Mouse (Mus musculus) activated CD4-positive, CD25-positive, alpha-beta regulatory T cell, adult 4 months (primary cell): ENCODE data around the gene Rnf187. TPM values are rescaled to one million over a fixed set of nuclear protein-coding genes. Genes with fewer than 3 reads are reported as not detected.

Experiments
- ATAC-seq: one replicate; pipeline ENCODE4 v1.8.0; 2017
- polyA plus RNA-seq, 2 experiments: library from polyadenylated mRNA; unstranded; fragments of 100-300 nt; shearing (Covaris generic); gene quantifications; one replicate each; pipeline ENCODE4 v1.2.1; 2017

The Rnf187 gene
- polyA plus RNA-seq, 2 experiments from 2014 or later = 11.4 to 17.9 TPM

GRCm38 (mm10) chr11:58894456-58894855 is 44.3 kb downstream of the Rnf187 start:
- no peak for ATAC-seq

- ATAC-seq = no peak
Measured at GRCm38 (mm10) chr11:58890511-58890910, 48.2 kb downstream of the Rnf187 start.

- ATAC-seq = no peak
Measured at GRCm38 (mm10) chr11:58883756-58884155, 55.0 kb downstream of the Rnf187 start.

Other genes starting within 250 kb of the Rnf187 start
- not detected for gene Olfr319, start 239.8 kb downstream of the Rnf187 start, polyA plus RNA-seq
- gene Olfr318, start 214.9 kb downstream of the Rnf187 start, polyA plus RNA-seq = not detected
- gene Olfr317, start 199.7 kb downstream of the Rnf187 start, polyA plus RNA-seq = not detected
- gene Olfr316, start 186.2 kb downstream of the Rnf187 start, polyA plus RNA-seq = not detected
- not detected for gene Olfr315, start 165.7 kb downstream of the Rnf187 start, polyA plus RNA-seq
- not detected for gene Olfr314, start 156.0 kb downstream of the Rnf187 start, polyA plus RNA-seq
- not detected for gene Fam183b, start 137.0 kb downstream of the Rnf187 start, polyA plus RNA-seq
- not detected for gene Olfr313, start 123.9 kb downstream of the Rnf187 start, polyA plus RNA-seq
- under 1 TPM in 1 of 2 experiments, not detected in 1; 0.20 TPM for gene Olfr312, start 109.7 kb downstream of the Rnf187 start, polyA plus RNA-seq
- gene Olfr311, start 99.7 kb downstream of the Rnf187 start, polyA plus RNA-seq = under 1 TPM in 1 of 2 experiments, not detected in 1; 0.28 TPM
- 10 to 100 TPM in 1 of 2 experiments, 1 to 10 TPM in 1; 9.8 to 10.5 TPM for gene Gm12258, start 91.8 kb downstream of the Rnf187 start, polyA plus RNA-seq
- gene 2810021J22Rik, start 71.7 kb downstream of the Rnf187 start, polyA plus RNA-seq = 1 to 10 TPM; 6.4 to 9.2 TPM
- 1 to 10 TPM; 7.4 to 7.7 TPM for gene Zfp39, start 34.7 kb downstream of the Rnf187 start, polyA plus RNA-seq
- gene Btnl10, start 21.0 kb downstream of the Rnf187 start, polyA plus RNA-seq = not detected
- 1 to 10 TPM; 1.8 to 4.2 TPM for gene Hist3h2ba, start 10.0 kb upstream of the Rnf187 start, polyA plus RNA-seq
- 1 to 10 TPM; 3.5 to 5.4 TPM for gene Hist3h2a, start 15.8 kb upstream of the Rnf187 start, polyA plus RNA-seq
- gene Trim17, start 15.8 kb upstream of the Rnf187 start, polyA plus RNA-seq = under 1 TPM; 0.17 to 0.20 TPM
- gene Trim11, start 39.2 kb upstream of the Rnf187 start, polyA plus RNA-seq = 10 to 100 TPM; 18.5 to 22.2 TPM
- not detected for gene Obscn, start 197.5 kb upstream of the Rnf187 start, polyA plus RNA-seq
- 1 to 10 TPM; 1.3 to 1.8 TPM for gene Iba57, start 224.8 kb upstream of the Rnf187 start, polyA plus RNA-seq
- not detected for gene Gjc2, start 244.3 kb upstream of the Rnf187 start, polyA plus RNA-seq